Mouse (Mus musculus): ENCODE results near the gene H6pd.

DNA sequence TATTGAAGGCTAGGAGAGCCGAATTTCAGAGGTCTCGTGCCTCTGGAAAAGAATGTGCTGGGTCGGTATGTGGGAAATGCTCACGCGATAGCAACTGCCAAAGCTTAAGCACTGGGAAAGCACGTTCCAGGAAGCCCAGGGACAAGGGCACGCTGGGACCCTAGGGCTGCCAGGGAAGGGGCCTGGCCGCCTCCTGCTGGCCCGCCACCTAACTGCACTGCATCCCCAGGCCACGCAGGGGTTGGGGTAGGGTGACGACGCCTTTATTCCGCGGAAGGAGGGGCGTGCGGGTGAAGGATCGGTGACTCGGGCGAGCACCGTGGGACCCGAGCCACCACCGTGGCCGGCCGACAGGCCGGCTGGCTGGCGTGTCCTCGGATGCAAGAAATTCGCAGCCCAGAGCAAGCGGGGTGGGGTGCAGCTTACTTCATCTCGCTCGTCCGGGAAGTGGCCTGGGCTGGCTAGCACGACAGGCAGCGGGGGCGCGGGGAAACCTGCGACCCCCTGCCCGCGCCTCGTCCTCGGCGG lies 434 bp downstream of the H6pd start:
- TF ChIP-seq CTCF (IDR thresholded peaks at IDR 0.05; ENCODE audit: extremely low read depth, insufficient read depth, low read length) = 0 out of 2 replicates have a peak, but pooled peaks have one; percentile 10
- no peak for TF ChIP-seq POLR2A (IDR thresholded peaks at IDR 0.05; ENCODE audit: extremely low read depth, insufficient read depth, low read length)
